In genomic region chr17:44735223-44735990, GRCm38 (mm10) we compare ENCODE assay signal across 8 mouse cellular contexts. TPM values are rescaled to one million over a fixed set of nuclear protein-coding genes. Genes with fewer than 3 reads are reported as not detected.
A peak's percentile ranks its signal among the peaks of the same experiment; 100 is the strongest.
DNase-seq lines count a peak whose midpoint lies in the region; ATAC-seq and TF ChIP-seq lines count a peak whose summit lies in the region.

No protein-coding gene starts in this region.

- H3K4me3 ChIP-seq in liver, embryonic 11.5 days (ENCODE audit: low read depth, low read length) = peak overlapping the region; percentile 63
- peak overlapping the region; percentile 63 for H3K4me3 ChIP-seq in midbrain, postnatal 0 days (ENCODE audit: low read depth, low read length)
- peak overlapping the region; percentile 74 for H3K4me3 ChIP-seq in stomach, embryonic 15.5 days (replicated peaks)

- WGBS in liver, embryonic 11.5 days = under 1% methylated on average over 55 of the region's 64 CpGs
- WGBS in midbrain, postnatal 0 days = 1% methylated on average over 53 of the region's 64 CpGs
- WGBS in stomach, embryonic 15.5 days = under 1% methylated on average over 61 of the region's 64 CpGs

- peak; percentile 34; the same call in 1 of the 2 replicates for ATAC-seq in liver, embryonic 11.5 days (replicated peaks; ENCODE audit: low FRiP score)
- 0 out of 2 replicates have a peak, but pooled peaks have one; percentile 9 for ATAC-seq in midbrain, postnatal 0 days (ENCODE audit: low FRiP score)
- peak; percentile 24; the same call in 1 of the 2 replicates for ATAC-seq in stomach, embryonic 15.5 days (ENCODE audit: insufficient read depth, low FRiP score, low read depth)

- TF ChIP-seq CTCF in midbrain, postnatal 0 days (IDR thresholded peaks at IDR 0.05) = no peak

- H3K27ac ChIP-seq in liver, embryonic 11.5 days (ENCODE audit: low read depth, low read length) = no peak overlapping the region
- H3K27ac ChIP-seq in midbrain, postnatal 0 days (ENCODE audit: low read depth, low read length) = no peak overlapping the region
- no peak overlapping the region for H3K27ac ChIP-seq in stomach, embryonic 15.5 days

- H3K9me3 ChIP-seq in liver, embryonic 11.5 days (ENCODE audit: control insufficient read depth, low read length) = no peaks in the 10 kb centered on the region
- H3K9me3 ChIP-seq in midbrain, postnatal 0 days (ENCODE audit: low read length) = no peaks in the 10 kb centered on the region
- H3K9me3 ChIP-seq in stomach, embryonic 15.5 days = no peaks in the 10 kb centered on the region

- peak overlapping the region; percentile 5; the same call in 1 of the 2 replicates for H3K9ac ChIP-seq in liver, embryonic 11.5 days (ENCODE audit: low read depth, low read length)
- peak overlapping the region; percentile 42; the same call in 1 of the 2 replicates for H3K9ac ChIP-seq in midbrain, postnatal 0 days (replicated peaks; ENCODE audit: low read length, poor library complexity, severe bottlenecking)
- no peak overlapping the region; the same call in 1 of the 2 replicates for H3K9ac ChIP-seq in stomach, embryonic 15.5 days

- DNase-seq in heart, adult 11 months = peak; percentile 94
- no peak for DNase-seq in heart, adult 8-10 months (ENCODE audit: low spot score)
- DNase-seq in adrenal gland, postnatal 25 days = peak; percentile 59
- DNase-seq in frontal cortex, postnatal 25 days (ENCODE audit: low spot score in 2 of 2) = peak; percentile 36 to 41
- peak; percentile 84 for DNase-seq in induced T-regulatory cell, adult 2 months (ENCODE audit: low read depth)
- DNase-seq in liver, embryonic 11.5 days (ENCODE audit: low spot score) = peak; percentile 69
- DNase-seq in midbrain, postnatal 0 days (ENCODE audit: low spot score) = no peak

- peaks cover 80% of the 10 kb centered on the region for H3K27me3 ChIP-seq in liver, embryonic 11.5 days (replicated peaks; ENCODE audit: control insufficient read depth, insufficient read depth, low read length)
- H3K27me3 ChIP-seq in midbrain, postnatal 0 days (ENCODE audit: insufficient read depth, low read length) = peaks cover 52% of the 10 kb centered on the region
- peaks cover 48% of the 10 kb centered on the region for H3K27me3 ChIP-seq in stomach, embryonic 15.5 days (replicated peaks)

- peak overlapping the region; percentile 88 for H3K4me2 ChIP-seq in liver, embryonic 11.5 days
- peak overlapping the region; percentile 92 for H3K4me2 ChIP-seq in midbrain, postnatal 0 days (ENCODE audit: low read depth, low read length, poor library complexity, severe bottlenecking)
- H3K4me2 ChIP-seq in stomach, embryonic 15.5 days = peak overlapping the region; percentile 94

- H3K4me1 ChIP-seq in liver, embryonic 11.5 days (replicated peaks; ENCODE audit: control insufficient read depth, insufficient read depth, low read length) = peaks cover 8% of the 10 kb centered on the region; the same call in 1 of the 2 replicates
- peaks cover 12% of the 10 kb centered on the region for H3K4me1 ChIP-seq in midbrain, postnatal 0 days (ENCODE audit: insufficient read depth, low read length)
- peaks cover 26% of the 10 kb centered on the region for H3K4me1 ChIP-seq in stomach, embryonic 15.5 days

- H3K36me3 ChIP-seq in liver, embryonic 11.5 days (ENCODE audit: control insufficient read depth, insufficient read depth, low read length) = no peaks in the 10 kb centered on the region
- no peaks in the 10 kb centered on the region for H3K36me3 ChIP-seq in midbrain, postnatal 0 days (ENCODE audit: insufficient read depth, low read length)
- no peaks in the 10 kb centered on the region for H3K36me3 ChIP-seq in stomach, embryonic 15.5 days

RNA-seq across cellular contexts. Expression of gene Supt3, which starts 41.5 kb away (rescaled TPM):
- 10 to 100 TPM; 15.4 to 18.3 (median 17.4) TPM for total RNA-seq in heart, adult 8-10 months (2022)
- total RNA-seq in adrenal gland, postnatal 25 days (2021) = 25.9 and 26.1 TPM in 2 replicates
- polyA plus RNA-seq in liver, embryonic 11.5 days (2014; fragmentation: Nextera tagmentation; extraction: Ambion mirVana) = 15.6 and 17.7 TPM in 2 replicates
- total RNA-seq in midbrain, postnatal 0 days (2014; rRNA removed) = 4.4 and 5.7 TPM in 2 replicates
- 23.3 and 24.0 TPM in 2 replicates for polyA plus RNA-seq in midbrain, postnatal 0 days (2015; fragmentation: Nextera tagmentation; extraction: Ambion mirVana)
- polyA plus RNA-seq in stomach, embryonic 15.5 days (2015; fragmentation: Nextera tagmentation; extraction: Ambion mirVana) = 20.2 and 21.6 TPM in 2 replicates

Comparison
In these comparisons a context has a peak if more than half of its experiments do, and no peak if none do; other contexts are left out.
1. DNase-seq: peak in heart, adult 11 months (single experiment), adrenal gland, postnatal 25 days (single experiment), frontal cortex, postnatal 25 days (2 of 2), induced T-regulatory cell, adult 2 months (single experiment) and liver, embryonic 11.5 days (single experiment); none in heart, adult 8-10 months (single experiment) and midbrain, postnatal 0 days (single experiment).
2. Peak in every context shown above with its lines, with median percentiles within 50 percentile points of each other: ATAC-seq, H3K4me2 ChIP-seq and H3K4me3 ChIP-seq.